Mouse (Mus musculus) liver, postnatal 0 days (tissue): Measurements from ENCODE around the gene C1qtnf12. TPM values are rescaled to one million over a fixed set of nuclear protein-coding genes. Genes with fewer than 3 reads are reported as not detected.

Source experiments
- ATAC-seq: fragments of 200-750 bp; cut with Nextera tagmentation; 2 replicates; pipeline ENCODE4 v1.8.0; 2017; ENCODE audit warnings: mild to moderate bottlenecking, moderate library complexity
- DNase-seq: peaks from one replicate; pipeline ENCODE4 v3.0.0-alpha.2; 2016
- H3K27ac ChIP-seq: fragments of 300-500 bp; sonication (generic); 2 replicates; pipeline ENCODE4 v1.5.1; 2014; ENCODE audit warnings: antibody characterized with exemption, moderate library complexity, mild to moderate bottlenecking, low read depth
- H3K27me3 ChIP-seq: fragments of 300-500 bp; sonication (generic); 2 replicates; pipeline ENCODE4 v1.6.1; 2014; ENCODE audit warnings: low read length, control low read depth, mixed read lengths; ENCODE audit not compliant: insufficient read depth
- H3K36me3 ChIP-seq: fragments of 300-500 bp; sonication (generic); replicated peaks from 2 replicates; pipeline ENCODE4 v1.6.1; 2014; ENCODE audit warnings: mild to moderate bottlenecking, control low read depth, low read length, moderate library complexity, mixed read lengths; ENCODE audit not compliant: insufficient read depth
- H3K4me1 ChIP-seq: fragments of 300-500 bp; sonication (generic); 2 replicates; pipeline ENCODE4 v1.6.1; 2014; ENCODE audit warnings: antibody characterized with exemption, mild to moderate bottlenecking, control low read depth; ENCODE audit not compliant: insufficient read depth
- H3K4me2 ChIP-seq: fragments of 300-500 bp; sonication (generic); 2 replicates; pipeline ENCODE4 v1.6.1; 2014; ENCODE audit warnings: low read depth, mild to moderate bottlenecking, low read length, moderate library complexity, mixed read lengths
- H3K4me3 ChIP-seq: fragments of 300-500 bp; sonication (generic); 2 replicates; pipeline ENCODE4 v1.5.1; 2014; ENCODE audit warnings: low read depth, low read length
- H3K9ac ChIP-seq: fragments of 300-500 bp; sonication (generic); replicated peaks from 2 replicates; pipeline ENCODE4 v1.6.1; 2014; ENCODE audit warnings: mild to moderate bottlenecking, moderate library complexity
- H3K9me3 ChIP-seq: fragments of 300-500 bp; sonication (generic); 2 replicates; pipeline ENCODE4 v1.6.1; 2016; ENCODE audit warnings: mild to moderate bottlenecking, control low read depth, low read length, mixed read lengths
- CTCF ChIP-seq: sonication (generic); IDR thresholded peaks from 2 replicates; pipeline ENCODE4 v1.5.1; 2016; ENCODE audit warnings: antibody characterized with exemption, low read depth
- EP300 ChIP-seq: IDR thresholded peaks from 2 replicates; pipeline ENCODE4 v1.6.1; 2016; ENCODE audit warnings: antibody characterized with exemption, low read depth, mild to moderate bottlenecking
- WGBS: fragments of 180-500 bp; shearing (Covaris S2); extraction: QIAGEN DNeasy Blood & Tissue Kit; methylation state at CpG from one replicate; pipeline ENCODE4 v1.1.7; 2014; ENCODE audit not compliant: insufficient replicate concordance; 5-methylcytosine and 5-hydroxymethylcytosine counted together
- polyA plus RNA-seq: library from polyadenylated mRNA; unstranded; fragments of >200 nt; fragmentation: Nextera tagmentation; extraction: Ambion mirVana; gene quantifications from 2 replicates; pipeline ENCODE4 v1.2.1, GENCODE M21; 2015

C1qtnf12 gene
- polyA plus RNA-seq, 1 experiment from 2014 or later: 39.5 TPM

DNA sequence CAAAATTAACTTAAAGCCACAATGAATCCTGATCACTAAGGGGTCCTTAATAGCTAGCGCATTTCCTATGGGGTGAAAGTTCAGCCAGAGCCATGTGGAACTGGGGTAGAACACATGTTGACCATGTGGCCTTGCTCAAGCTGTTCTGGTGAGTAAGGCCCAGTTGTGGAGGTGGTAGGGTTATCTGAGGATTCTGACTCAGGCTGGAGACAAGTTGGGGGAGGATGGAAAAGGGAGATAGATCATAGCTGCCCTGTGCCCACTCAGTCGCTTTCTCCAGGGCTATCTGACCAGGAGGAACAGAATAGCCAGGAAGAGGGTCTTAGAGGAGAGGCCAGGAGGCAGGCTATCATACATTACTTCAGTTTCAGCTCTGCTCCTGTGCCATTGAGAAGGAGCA is 52.3 kb downstream of the C1qtnf12 start:
- Histone ChIP-seq H3K27ac (no peak overlapping the region), H3K9ac (no peak overlapping the region), H3K4me3 (no peak overlapping the region), H3K27me3 (no peaks in the 10 kb centered on the region), H3K9me3 (no peaks in the 10 kb centered on the region), H3K4me1 (no peaks in the 10 kb centered on the region), H3K36me3 (peaks cover 38% of the 10 kb centered on the region), H3K4me2 (no peak overlapping the region)
- DNase-seq (no peak), ATAC-seq (peak; percentile 33; the same call in 1 of the 2 replicates)
- TF ChIP-seq CTCF (no peak), EP300 (no peak)
- 71% methylated on average over 2 of the region's 2 CpGs for WGBS

Other genes starting within 250 kb of the C1qtnf12 start
- gene Tmem240, start 227.5 kb upstream of the C1qtnf12 start, polyA plus RNA-seq: 0.02 and 0.06 TPM in 2 replicates
- gene Atad3a, start 201.2 kb upstream of the C1qtnf12 start, polyA plus RNA-seq: 44.7 and 45.0 TPM in 2 replicates
- 0.25 and 0.28 TPM in 2 replicates for gene Vwa1, start 187.6 kb upstream of the C1qtnf12 start, polyA plus RNA-seq
- 0.21 and 0.40 TPM in 2 replicates for gene Tmem88b, start 176.4 kb upstream of the C1qtnf12 start, polyA plus RNA-seq
- gene Ankrd65, start 171.9 kb upstream of the C1qtnf12 start, polyA plus RNA-seq: 0.34 and 0.46 TPM in 2 replicates
- gene Mrpl20, start 159.4 kb upstream of the C1qtnf12 start, polyA plus RNA-seq: 167 and 171 TPM in 2 replicates
- gene Ccnl2, start 149.8 kb upstream of the C1qtnf12 start, polyA plus RNA-seq: 47.7 and 52.5 TPM in 2 replicates
- gene Aurkaip1, start 131.0 kb upstream of the C1qtnf12 start, polyA plus RNA-seq: 89.9 and 92.7 TPM in 2 replicates
- 13.7 and 14.4 TPM in 2 replicates for gene Mxra8, start 122.6 kb upstream of the C1qtnf12 start, polyA plus RNA-seq
- gene Dvl1, start 114.9 kb upstream of the C1qtnf12 start, polyA plus RNA-seq: 5.1 and 5.7 TPM in 2 replicates
- gene Tas1r3, start 99.0 kb upstream of the C1qtnf12 start, polyA plus RNA-seq: 0.08 and 0.09 TPM in 2 replicates
- 8.1 and 8.4 TPM in 2 replicates for gene Cptp, start 92.9 kb upstream of the C1qtnf12 start, polyA plus RNA-seq
- 14.9 and 17.4 TPM in 2 replicates for gene Ints11, start 92.8 kb upstream of the C1qtnf12 start, polyA plus RNA-seq
- 14.1 and 15.3 TPM in 2 replicates for gene Pusl1, start 70.5 kb upstream of the C1qtnf12 start, polyA plus RNA-seq
- gene Acap3, start 70.5 kb upstream of the C1qtnf12 start, polyA plus RNA-seq: 2.1 and 2.8 TPM in 2 replicates
- gene Ube2j2, start 18.5 kb upstream of the C1qtnf12 start, polyA plus RNA-seq: 45.9 and 56.7 TPM in 2 replicates
- 3.5 and 4.7 TPM in 2 replicates for gene B3galt6, start 30.3 kb downstream of the C1qtnf12 start, polyA plus RNA-seq
- 91.5 and 94.2 TPM in 2 replicates for gene Sdf4, start 30.6 kb downstream of the C1qtnf12 start, polyA plus RNA-seq
- 0.26 and 0.36 TPM in 2 replicates for gene Tnfrsf4, start 51.5 kb downstream of the C1qtnf12 start, polyA plus RNA-seq
- gene Tnfrsf18, start 63.8 kb downstream of the C1qtnf12 start, polyA plus RNA-seq: 0.78 and 1.2 TPM in 2 replicates
- gene Ttll10, start 97.1 kb downstream of the C1qtnf12 start, polyA plus RNA-seq: 0.15 and 0.31 TPM in 2 replicates
- gene 9430015G10Rik, start 147.7 kb downstream of the C1qtnf12 start, polyA plus RNA-seq: 3.1 and 3.9 TPM in 2 replicates
- 0.06 and 0.07 TPM in 2 replicates for gene Rnf223, start 168.2 kb downstream of the C1qtnf12 start, polyA plus RNA-seq
- 4.4 and 5.2 TPM in 2 replicates for gene Agrn, start 235.2 kb downstream of the C1qtnf12 start, polyA plus RNA-seq
- 33.0 and 39.8 TPM in 2 replicates for gene Isg15, start 238.5 kb downstream of the C1qtnf12 start, polyA plus RNA-seq
- 1.7 and 1.9 TPM in 2 replicates for gene AW011738, start 241.0 kb downstream of the C1qtnf12 start, polyA plus RNA-seq